Mouse (Mus musculus) heart, adult 18-20 months (tissue): ENCODE results near the gene Cpa2. TPM values are rescaled to one million over a fixed set of nuclear protein-coding genes. Genes with fewer than 3 reads are reported as not detected.

Source experiments
- DNase-seq, 2 experiments: peaks; one replicate each; pipeline ENCODE4 v3.0.0; 2021 to 2022; ENCODE audit warnings: mixed read lengths in 1 of 2
- total RNA-seq, 2 experiments: library from RNA; stranded (reverse); gene quantifications; 2 replicates each; pipeline ENCODE4 v1.2.3; 2021

Cpa2 gene
- total RNA-seq, 2 experiments from 2014 or later, result 0.25 TPM; not detected in 1

- DNase-seq, result peak; percentile 35 to 36
These were observed 7.9 kb downstream of the Cpa2 start for GRCm38 (mm10) chr6:30549231-30549761.

GRCm38 (mm10) chr6:30550496-30551192, 9.3 kb downstream of the Cpa2 start:
- no peak for DNase-seq

GRCm38 (mm10) chr6:30551193-30551515, 9.8 kb downstream of the Cpa2 start:
- DNase-seq, result no peak

GRCm38 (mm10) chr6:30551644-30552580, 10.5 kb downstream of the Cpa2 start:
- DNase-seq, result no peak

GRCm38 (mm10) chr6:30552628-30553027, 11.2 kb downstream of the Cpa2 start:
- DNase-seq, result no peak

- DNase-seq, result no peak
These were observed 12.1 kb downstream of the Cpa2 start for GRCm38 (mm10) chr6:30553381-30554010.

DNA sequence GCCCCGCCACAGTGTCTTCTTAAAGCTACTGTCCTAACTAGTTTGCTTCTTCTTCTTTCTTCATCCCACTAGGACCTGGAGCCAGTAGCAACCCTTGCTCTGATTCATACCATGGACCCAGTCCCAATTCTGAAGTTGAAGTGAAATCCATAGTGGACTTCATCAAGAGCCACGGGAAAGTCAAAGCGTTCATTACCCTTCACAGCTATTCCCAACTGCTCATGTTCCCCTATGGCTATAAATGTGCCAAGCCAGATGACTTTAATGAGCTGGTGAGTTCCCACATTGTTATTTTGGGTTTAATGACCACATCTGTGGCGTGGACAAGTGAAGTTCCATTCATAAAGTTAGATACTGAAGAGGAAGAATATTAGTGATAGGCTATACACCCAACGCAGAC, 12.7 kb downstream of the Cpa2 start:
- DNase-seq, result no peak

- DNase-seq, result peak; percentile 37 to 50
These were observed 13.3 kb downstream of the Cpa2 start for GRCm38 (mm10) chr6:30554621-30555170.

DNA sequence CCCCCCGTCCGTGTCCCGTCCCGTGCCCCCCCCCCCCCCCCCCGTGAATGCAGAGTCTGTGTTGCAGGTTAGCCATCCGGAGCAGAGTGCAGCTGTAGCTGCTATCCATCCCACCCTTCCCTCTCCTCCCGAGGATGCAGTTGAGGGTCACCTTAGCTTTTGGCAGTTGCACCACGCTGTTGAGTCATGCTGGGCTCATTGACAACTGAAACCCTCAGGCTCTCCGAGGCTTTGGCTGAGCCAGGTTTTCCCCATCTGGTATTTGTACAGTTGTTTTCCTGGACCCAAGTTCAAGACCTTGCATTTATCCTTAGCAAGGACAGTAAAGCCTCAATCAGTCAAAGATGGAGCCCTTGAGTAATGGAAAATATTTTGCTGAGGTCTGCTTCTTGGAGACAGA, 14.7 kb downstream of the Cpa2 start:
- DNase-seq, result peak; percentile 76 to 77

GRCm38 (mm10) chr6:30559726-30560125, 18.3 kb downstream of the Cpa2 start:
- DNase-seq, result no peak

DNA sequence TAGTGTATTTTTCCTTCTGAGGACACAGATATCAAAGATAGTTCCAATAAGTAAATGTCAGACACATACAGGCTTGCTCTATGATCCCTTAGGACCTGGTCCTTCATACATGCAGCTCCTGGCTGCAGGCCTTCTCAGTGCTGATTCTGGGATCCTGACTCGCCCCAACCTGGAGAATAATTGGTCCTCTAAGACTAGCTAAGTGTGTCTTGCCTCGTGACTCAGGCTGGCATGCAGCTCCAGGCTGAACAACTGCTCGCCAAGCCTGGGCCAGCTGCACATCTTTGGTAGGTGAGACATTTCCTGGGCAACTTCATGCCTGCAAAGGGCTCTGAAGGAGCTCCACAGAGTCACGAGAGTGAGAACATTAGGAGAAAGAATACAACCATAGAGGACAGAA, 20.8 kb downstream of the Cpa2 start:
- DNase-seq, result no peak

GRCm38 (mm10) chr6:30563575-30563974, 22.2 kb downstream of the Cpa2 start:
- no peak for DNase-seq

- no peak for DNase-seq
These were observed 22.7 kb downstream of the Cpa2 start for GRCm38 (mm10) chr6:30564051-30564450.

GRCm38 (mm10) chr6:30568069-30568468, 26.7 kb downstream of the Cpa2 start, which contains the start of gene Cpa4:
Cpa4 (plus strand) TSS chr6:30568369.
- no peak for DNase-seq

DNA sequence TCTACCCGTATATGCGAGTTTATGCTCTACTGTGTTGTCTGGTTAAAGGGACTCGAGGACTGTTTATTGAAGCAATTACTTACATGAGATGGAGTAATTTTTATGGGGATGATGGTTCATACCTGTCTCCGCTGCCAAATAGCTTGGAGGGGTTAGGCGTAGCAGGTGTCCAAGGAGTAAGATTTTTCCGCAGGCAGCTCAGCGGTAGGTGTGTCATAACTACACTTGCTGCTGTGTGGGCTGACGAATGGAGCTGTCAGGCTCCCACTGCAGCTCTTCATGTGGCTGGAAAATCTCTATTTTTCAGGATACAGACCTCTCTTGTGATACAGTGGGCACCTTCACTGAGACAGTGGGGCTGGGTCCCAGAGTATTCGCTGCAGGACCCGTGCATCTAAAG, 27.9 kb downstream of the Cpa2 start:
- DNase-seq, result no peak

DNA sequence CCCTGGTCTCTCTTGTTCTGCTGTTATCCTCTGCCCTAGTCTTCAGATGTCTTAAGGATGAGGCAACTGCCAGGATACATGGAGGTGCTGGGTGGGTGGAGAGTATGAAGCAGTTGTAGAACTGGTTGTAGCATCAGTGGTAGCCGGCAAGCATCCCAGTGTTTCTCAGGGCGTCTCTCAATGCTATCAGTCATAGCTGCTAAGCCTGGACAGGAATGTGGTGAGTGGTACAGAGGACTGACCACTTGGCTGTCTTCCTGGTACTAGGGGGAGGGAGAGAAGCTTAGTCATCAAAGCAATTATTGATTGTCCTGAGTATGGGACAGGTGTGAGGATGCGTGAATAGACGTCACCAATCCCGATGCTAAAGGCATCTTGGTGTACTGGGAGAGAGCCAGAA, 28.6 kb downstream of the Cpa2 start:
- no peak for DNase-seq

GRCm38 (mm10) chr6:30572456-30573311, 31.3 kb downstream of the Cpa2 start:
- DNase-seq, result peak; percentile 60 to 66

DNA sequence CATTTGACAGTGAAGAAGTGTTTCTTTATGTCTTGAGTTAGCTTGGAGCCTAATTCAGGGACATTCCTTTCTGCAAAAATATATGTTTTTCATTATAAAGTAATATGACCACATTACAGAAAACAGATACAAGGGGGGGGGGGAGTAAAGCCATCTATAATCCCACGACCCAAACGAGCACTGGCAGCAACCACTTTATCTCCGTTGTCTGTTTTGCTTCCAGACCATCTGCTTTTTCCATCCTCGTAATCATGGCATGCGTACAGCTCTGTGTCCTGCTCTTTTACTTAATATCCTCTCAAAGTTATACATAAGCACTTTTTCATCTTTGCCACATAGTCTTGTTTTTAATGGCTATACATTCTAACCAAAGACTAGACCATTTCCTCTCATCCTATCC, 32.0 kb downstream of the Cpa2 start:
- DNase-seq, result no peak

GRCm38 (mm10) chr6:30574945-30575344, 33.6 kb downstream of the Cpa2 start:
- DNase-seq, result no peak

GRCm38 (mm10) chr6:30576477-30577203, 35.3 kb downstream of the Cpa2 start:
- no peak for DNase-seq
